Mouse (Mus musculus): ENCODE measurements around the gene Yme1l1. TPM values are rescaled to one million over a fixed set of nuclear protein-coding genes. Genes with fewer than 3 reads are reported as not detected.
A peak's percentile ranks its signal among the peaks of the same experiment; 100 is the strongest.

Yme1l1 gene
- total and polyA plus RNA-seq, 2 experiments from 2014 or later, result 35.4 to 38.8 TPM

- no peaks in the 10 kb centered on the region for H3K4me1 ChIP-seq (ENCODE audit: control insufficient read depth, insufficient read depth)
- no peak overlapping the region for H3K4me2 ChIP-seq (ENCODE audit: low read depth, low read length)
- ATAC-seq (ENCODE audit: insufficient read depth, low read depth), result no peak
- no peak for DNase-seq (ENCODE audit: low spot score)
- no peak overlapping the region for H3K27ac ChIP-seq (ENCODE audit: low read depth)
- no peak for TF ChIP-seq EP300 (IDR thresholded peaks at IDR 0.05; ENCODE audit: low read depth)
- TF ChIP-seq CTCF (IDR thresholded peaks at IDR 0.05; ENCODE audit: low read depth), result no peak
- 70% methylated on average over 2 of the region's 2 CpGs for WGBS
- no peaks in the 10 kb centered on the region for H3K27me3 ChIP-seq (ENCODE audit: control insufficient read depth, insufficient read depth, low read length)
- no peaks in the 10 kb centered on the region for H3K36me3 ChIP-seq (replicated peaks; ENCODE audit: control insufficient read depth, insufficient read depth, low read length)
- H3K9me3 ChIP-seq (replicated peaks; ENCODE audit: control insufficient read depth, low read length), result no peaks in the 10 kb centered on the region
- no peak overlapping the region for H3K9ac ChIP-seq (replicated peaks; ENCODE audit: low read depth, low read length)
- no peak overlapping the region for H3K4me3 ChIP-seq (ENCODE audit: low read depth, low read length)
Measured at GRCm38 (mm10) chr2:23228463-23228862, 72.3 kb downstream of the Yme1l1 start.

GRCm38 (mm10) chr2:23234065-23234773 is 78.0 kb downstream of the Yme1l1 start:
- H3K36me3 ChIP-seq (replicated peaks; ENCODE audit: control insufficient read depth, insufficient read depth, low read length), result no peaks in the 10 kb centered on the region
- peak overlapping the region; percentile 34; the same call in 1 of the 2 replicates for H3K9ac ChIP-seq (replicated peaks; ENCODE audit: low read depth, low read length)
- TF ChIP-seq CTCF (IDR thresholded peaks at IDR 0.05; ENCODE audit: low read depth) (no peak), EP300 (IDR thresholded peaks at IDR 0.05; ENCODE audit: low read depth) (no peak)
- WGBS, result 1% methylated on average over 31 of the region's 50 CpGs
- H3K4me2 ChIP-seq (ENCODE audit: low read depth, low read length), result peak overlapping the region; percentile 76
- H3K9me3 ChIP-seq (replicated peaks; ENCODE audit: control insufficient read depth, low read length), result no peaks in the 10 kb centered on the region
- no peaks in the 10 kb centered on the region for H3K4me1 ChIP-seq (ENCODE audit: control insufficient read depth, insufficient read depth)
- H3K27me3 ChIP-seq (ENCODE audit: control insufficient read depth, insufficient read depth, low read length), result peaks cover 8% of the 10 kb centered on the region; the same call in 1 of the 2 replicates
- no peak for ATAC-seq (ENCODE audit: insufficient read depth, low read depth)
- no peak for DNase-seq (ENCODE audit: low spot score)
- no peak overlapping the region for H3K27ac ChIP-seq (ENCODE audit: low read depth)
- H3K4me3 ChIP-seq (ENCODE audit: low read depth, low read length), result peak overlapping the region; percentile 48

Other genes starting within 250 kb of the Yme1l1 start
- gene Abi1, start 116.1 kb upstream of the Yme1l1 start, total RNA-seq (2014; rRNA removed; ENCODE audit: low replicate concordance), result 52.7 and 82.4 TPM in 2 replicates
- 18.0 and 19.2 TPM in 2 replicates for gene Abi1, start 116.1 kb upstream of the Yme1l1 start, polyA plus RNA-seq (2015; fragmentation: Nextera tagmentation; extraction: Ambion mirVana)
- 6.8 and 15.5 TPM in 2 replicates for gene Acbd5, start 88.2 kb upstream of the Yme1l1 start, total RNA-seq (2014; rRNA removed; ENCODE audit: low replicate concordance)
- gene Acbd5, start 88.2 kb upstream of the Yme1l1 start, polyA plus RNA-seq (2015; fragmentation: Nextera tagmentation; extraction: Ambion mirVana), result 21.5 and 22.2 TPM in 2 replicates
- gene Mastl, start 345 bp upstream of the Yme1l1 start, total RNA-seq (2014; rRNA removed; ENCODE audit: low replicate concordance), result 4.9 and 11.1 TPM in 2 replicates
- 2.7 and 3.4 TPM in 2 replicates for gene Mastl, start 345 bp upstream of the Yme1l1 start, polyA plus RNA-seq (2015; fragmentation: Nextera tagmentation; extraction: Ambion mirVana)
- gene 4931423N10Rik, start 51.1 kb downstream of the Yme1l1 start, total RNA-seq (2014; rRNA removed; ENCODE audit: low replicate concordance), result not detected in 2 replicates
- gene 4931423N10Rik, start 51.1 kb downstream of the Yme1l1 start, polyA plus RNA-seq (2015; fragmentation: Nextera tagmentation; extraction: Ambion mirVana), result not detected in 2 replicates
- gene Nxph2, start 164.9 kb downstream of the Yme1l1 start, total RNA-seq (2014; rRNA removed; ENCODE audit: low replicate concordance), result not detected in 2 replicates
- gene Nxph2, start 164.9 kb downstream of the Yme1l1 start, polyA plus RNA-seq (2015; fragmentation: Nextera tagmentation; extraction: Ambion mirVana), result not detected in 2 replicates